Mouse (Mus musculus) heart, adult 9 months (tissue): ENCODE measurements around the gene Foxo4.
A peak's percentile ranks its signal among the peaks of the same experiment; 100 is the strongest.

Experiments
- DNase-seq, 2 experiments: peaks; one replicate each; pipeline ENCODE4 v3.0.0; 2022; ENCODE audit warnings: low spot score in 2 of 2

Foxo4 gene

DNA sequence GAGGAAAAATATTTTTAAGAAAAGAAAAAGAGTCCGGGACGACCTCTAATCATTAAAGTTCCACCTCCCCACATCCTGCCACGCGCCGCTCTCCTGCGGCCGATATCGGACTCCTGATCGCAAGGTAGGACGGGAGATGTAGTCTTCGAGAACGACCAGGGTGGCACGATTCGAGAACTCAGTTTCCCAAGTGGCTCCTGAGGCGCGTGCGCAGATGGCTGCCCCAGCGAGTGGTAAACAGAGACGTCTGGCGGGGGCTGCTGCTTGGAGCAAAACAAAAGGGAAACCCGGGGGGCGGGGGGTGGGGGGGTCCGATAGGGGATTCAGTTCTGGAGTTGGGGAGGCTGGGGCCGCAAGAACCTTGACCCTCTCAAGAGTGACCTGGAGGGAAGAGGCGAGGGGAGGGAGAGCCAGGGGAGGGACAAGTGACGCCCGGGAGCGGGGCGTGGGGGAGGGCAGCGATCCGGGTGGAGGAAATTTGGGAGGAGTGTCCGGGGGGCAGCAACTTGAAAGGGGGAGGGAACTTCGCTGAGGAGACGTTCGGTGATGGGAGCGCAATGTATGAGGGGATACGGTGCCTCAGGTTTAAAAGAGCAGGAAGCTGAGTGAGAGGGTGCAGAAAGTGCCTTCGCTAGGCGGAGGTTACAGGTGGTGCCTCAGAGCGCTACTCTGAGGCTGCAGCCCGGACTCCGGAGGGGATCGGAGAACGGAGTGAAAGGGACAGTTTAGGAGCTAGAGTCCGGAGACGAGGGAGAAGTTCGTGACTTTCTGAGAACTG lies at the start of gene Foxo4:
Foxo4 (plus strand) TSS at position 577 of the 778 bp plus-strand sequence.
- peak; percentile 89 to 90 for DNase-seq

DNA sequence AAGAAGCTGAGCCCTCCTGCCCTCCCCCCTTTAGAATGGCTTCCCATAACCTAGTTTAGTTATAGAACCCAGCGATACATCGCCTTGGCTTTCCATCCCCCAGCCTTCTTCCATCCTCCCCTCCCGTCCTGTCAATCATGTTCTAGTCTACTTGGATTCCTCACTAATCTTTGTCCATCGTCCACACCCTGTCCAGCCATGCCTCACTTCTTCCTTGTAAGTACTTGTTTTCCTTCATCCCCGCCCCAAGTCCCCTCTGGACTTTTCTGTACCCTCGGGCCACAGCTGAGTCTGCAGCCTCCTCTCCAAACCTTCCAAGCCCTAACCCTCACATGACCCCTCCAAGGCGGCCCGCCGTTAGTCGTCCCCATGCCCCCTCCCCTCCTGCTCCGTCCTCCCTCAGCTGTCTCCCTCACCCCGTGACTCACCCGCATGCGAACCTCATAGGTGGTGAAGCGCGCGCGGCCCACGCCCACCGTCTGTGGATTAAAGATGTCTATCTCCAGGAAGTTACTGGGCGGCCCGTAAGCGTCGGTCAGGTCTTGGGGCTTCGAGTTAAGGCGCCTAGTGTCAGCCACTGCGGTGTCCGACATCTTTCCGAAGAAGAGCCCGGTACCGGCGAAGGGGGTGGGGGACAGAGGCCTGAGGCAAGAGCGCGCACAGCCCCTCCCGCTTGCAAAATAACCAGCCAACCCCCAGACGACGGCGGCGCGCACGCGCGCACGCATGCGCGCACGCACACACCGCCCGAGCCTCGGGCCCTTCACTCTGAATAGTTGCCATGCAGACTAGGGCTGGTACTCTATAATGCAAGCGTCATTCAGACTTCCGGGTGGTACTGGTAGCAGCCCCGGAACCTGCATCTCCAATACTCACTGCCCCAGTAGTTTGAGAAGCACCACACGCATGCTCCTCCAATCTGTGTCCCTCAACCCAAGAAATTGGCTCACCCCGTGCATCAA lies 32.2 kb upstream of the Foxo4 start, which contains the start of gene Snx12:
Snx12 (minus strand) TSS at position 730 of the 962 bp plus-strand sequence.
- peak; percentile 93 to 95 for DNase-seq

DNA sequence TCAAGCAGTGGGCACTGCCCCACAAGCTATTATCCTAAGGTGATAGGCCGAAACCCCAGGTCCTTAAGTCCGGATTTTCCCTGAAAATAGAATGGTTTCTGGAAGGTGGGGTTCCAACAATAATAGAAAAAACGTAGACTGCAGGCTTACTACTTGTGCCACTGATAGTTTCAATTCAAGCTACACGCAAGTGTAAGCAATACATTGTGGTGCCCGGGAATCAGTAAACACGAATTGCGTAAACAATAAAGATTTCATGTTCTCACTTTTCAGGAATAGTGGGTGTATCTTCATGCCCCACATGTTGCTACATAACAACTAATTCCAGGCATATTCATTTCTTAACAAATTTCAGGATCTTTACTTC lies 31.5 kb upstream of the Foxo4 start:
- DNase-seq = no peak

DNA sequence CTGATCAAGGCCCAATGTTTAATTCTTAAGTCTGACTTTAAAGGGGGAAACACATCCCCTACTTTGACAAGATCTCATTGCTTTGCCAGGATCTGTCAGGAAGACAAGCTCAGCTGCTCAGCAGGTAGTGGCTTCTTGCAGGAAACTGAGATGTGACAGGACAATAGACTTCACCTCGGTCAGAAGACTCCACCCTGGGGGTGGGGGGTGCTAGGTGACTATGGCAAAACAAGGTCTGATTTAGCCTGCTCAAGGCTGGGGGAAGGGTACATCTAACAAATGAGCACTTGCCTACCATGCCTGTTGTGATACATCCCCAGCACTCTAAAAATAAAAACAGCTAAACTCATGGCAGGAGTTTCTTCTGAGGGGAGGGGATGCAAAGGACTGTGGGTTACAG lies 9.3 kb upstream of the Foxo4 start:
- DNase-seq = no peak

DNA sequence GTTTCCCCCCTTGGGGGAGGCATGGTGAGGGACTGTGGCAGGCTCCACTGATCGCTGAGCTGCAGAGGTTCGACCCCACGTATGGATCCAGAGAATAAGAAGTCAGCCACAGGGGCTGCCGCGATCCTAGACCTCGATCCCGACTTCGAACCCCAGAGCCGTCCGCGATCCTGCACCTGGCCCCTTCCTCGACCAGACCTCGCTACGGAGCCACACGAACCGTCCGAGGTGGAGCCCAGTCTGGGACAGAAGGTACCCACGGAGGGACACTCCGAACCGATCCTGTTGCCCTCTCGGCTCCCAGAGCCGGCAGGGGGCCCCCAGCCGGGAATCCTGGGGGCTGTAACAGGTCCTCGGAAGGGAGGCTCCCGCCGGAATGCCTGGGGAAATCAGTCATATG lies 412 bp downstream of the Foxo4 start:
- no peak for DNase-seq

DNA sequence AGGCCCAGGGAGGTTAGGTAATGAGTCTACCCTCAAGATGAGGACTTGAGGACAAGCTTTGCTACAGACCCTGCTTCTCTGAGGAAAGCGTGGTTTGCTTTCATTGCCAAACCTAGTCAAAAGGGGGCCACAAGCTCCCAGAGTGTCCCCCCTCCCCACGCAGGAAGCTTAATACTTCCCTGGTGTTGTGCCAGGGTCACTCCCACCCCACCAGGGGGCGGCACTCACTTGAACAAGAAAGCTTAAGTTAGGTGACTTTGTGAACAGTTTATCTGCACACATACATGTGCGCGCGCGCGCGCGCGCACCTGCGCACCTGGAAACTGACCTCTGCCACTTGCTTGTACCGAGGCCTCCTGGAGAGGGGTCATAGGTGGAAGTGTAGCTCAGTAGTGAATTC lies 2.3 kb downstream of the Foxo4 start:
- no peak for DNase-seq

DNA sequence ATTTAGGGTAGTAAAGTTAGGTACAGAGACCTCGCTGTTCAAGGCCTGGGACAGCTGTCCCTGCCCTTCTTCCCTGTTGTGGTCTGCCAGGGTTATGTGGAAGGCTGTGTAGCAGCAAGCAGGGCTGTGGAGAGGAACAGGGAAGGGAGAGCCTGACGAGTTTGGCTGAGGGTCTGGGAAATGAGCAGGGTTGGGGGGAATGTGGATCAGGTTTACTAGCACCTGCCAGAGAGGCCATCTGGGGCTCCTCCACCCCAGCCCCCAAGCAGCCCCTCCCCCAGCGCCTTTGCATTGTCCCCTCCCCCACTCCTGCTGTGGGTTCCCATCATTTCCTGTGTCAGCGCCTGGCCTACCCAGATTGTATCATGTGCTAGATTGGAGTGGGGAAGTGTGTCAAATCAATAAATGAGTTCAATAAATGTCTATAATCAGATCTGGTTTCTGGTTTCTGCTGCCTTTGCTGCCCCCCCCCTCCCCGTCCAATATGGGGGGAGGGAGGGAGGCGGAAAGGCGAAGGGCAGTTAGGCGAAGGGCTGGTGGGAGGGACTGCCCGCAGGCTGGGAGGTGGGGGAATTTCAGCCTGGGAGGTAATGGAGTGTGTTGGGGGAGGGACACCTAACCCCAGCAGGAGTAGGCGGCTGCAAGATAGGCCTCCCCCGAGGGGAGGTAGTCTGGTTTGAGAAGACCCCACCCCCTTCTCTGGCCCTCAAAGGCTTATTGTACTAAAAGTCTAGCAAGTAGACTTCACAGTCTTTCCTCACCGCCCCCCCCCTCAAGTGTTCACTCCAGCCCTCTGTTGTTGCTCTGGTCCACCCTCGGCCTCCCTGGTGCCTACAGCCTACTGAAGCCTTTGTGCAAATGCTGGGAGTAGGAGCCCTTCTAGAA lies 6.4 kb downstream of the Foxo4 start:
- DNase-seq = no peak

DNA sequence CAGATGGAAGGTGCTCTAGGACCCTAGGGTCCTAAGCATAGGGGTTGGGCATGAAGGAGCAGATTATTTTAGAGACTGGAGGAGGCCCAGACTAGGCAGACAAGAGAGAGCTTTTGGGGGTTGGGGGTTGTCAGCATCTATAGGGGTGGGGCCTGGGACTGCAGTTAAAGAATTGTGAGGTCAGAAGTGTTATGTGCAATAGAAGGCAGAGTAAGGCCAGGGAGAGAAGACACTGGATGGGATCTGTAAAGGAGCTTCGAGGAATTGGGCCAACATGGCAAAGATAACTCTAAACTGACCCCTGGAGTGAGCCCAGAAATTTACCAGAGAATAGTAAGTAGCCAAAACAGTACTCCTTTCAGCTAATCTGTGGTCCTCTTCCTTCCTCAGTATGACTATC lies 9.6 kb downstream of the Foxo4 start, which contains the start of gene Gm614:
Gm614 (minus strand) TSS at position 101 of the 400 bp plus-strand sequence.
- no peak for DNase-seq

DNA sequence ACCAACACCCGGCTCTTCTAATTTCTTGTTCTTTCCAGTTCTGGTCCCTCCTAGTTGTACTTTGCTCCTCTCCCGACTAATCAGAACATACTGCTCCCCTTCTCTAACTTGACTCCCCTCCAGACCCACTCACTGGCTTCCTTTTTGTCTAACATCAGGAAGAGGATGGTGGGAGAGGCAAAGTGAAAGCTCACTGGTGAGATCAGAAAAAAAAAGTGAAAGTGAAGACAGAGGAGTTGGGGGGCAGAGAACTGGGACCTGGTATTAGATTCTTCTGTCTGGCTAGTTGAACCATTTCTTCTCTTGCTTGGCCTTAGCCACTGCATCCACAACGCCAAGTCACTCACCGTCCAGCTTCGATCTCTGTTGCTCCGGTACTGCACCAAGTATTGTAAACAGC lies 12.3 kb downstream of the Foxo4 start:
- DNase-seq = no peak

DNA sequence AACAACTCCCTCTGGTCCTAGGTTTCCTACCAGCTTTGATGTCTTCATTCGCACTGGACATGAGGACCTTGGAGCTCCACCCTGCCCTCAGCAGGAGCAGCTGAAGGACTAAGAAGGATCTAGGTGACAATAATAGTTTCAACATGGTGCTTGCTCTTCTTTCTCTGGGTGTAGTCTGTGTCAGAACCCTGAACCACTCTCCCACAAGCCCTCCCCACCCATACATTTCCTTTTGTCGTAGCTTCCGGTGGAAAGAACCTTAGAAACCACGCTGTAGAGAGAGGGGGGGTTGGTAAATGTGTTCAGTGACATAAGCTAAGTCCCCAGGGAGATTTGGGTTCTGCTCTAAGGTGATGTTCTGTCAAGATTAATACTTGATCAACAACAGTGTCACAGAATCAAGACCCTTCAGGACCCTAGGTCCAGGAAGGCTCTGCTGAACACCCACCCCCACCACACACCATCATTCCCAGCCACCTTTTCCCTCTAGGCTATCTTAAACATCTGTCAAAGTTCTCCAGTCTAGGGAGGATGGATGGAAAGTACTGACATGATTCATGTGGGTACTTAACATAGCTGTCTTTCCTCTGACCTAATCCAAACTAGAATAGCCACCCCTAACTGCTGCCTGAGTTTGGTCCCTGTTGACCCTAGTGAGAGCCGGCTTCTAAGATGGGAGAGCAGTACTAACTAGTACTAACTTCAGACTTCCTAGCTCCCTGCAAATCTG lies 13.9 kb downstream of the Foxo4 start, which contains the start of gene Il2rg:
Il2rg (minus strand) TSS at position 231 of the 730 bp plus-strand sequence.
- DNase-seq = peak in 1 of 2 experiments; percentile 37

DNA sequence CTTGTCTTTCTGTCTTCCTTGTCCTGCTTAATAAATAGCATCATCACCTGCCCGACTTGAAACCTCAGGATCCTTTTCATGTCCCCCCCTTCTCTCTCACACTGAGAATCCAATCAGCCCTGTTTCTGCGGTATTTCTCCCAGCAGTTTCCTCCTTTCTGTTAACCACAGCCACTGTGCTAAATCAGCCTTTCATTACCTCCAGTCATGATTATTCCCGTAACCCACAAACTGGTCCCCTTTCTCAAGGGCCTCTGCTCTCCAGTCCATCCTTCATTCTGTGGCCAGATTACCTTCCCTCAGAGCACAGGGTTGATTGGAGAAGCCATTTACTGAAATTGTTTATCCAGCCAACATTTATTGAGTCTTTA lies 14.4 kb downstream of the Foxo4 start, which contains the start of gene Gm20489:
Gm20489 (minus strand) TSS at position 269 of the 370 bp plus-strand sequence.
- DNase-seq = no peak

DNA sequence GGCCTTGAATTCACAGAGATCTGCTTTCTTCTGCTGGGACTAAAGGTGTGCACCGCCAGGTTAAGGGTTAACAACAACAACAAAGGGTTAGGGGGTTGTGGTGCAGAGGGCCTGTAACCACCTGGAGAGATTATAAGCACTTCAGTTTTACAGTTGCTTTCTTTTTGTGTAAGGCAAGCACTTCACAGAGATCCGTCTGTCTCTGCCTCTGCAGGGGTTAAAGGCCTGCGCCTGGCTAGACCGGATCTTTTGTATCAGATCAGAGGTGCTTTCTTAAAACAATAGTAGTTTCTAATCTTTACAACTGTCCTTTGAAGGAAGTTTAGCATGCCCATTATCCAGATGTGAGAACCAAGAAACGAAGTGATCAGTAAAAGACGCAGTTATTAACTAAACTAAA lies 19.1 kb downstream of the Foxo4 start:
- DNase-seq = no peak

DNA sequence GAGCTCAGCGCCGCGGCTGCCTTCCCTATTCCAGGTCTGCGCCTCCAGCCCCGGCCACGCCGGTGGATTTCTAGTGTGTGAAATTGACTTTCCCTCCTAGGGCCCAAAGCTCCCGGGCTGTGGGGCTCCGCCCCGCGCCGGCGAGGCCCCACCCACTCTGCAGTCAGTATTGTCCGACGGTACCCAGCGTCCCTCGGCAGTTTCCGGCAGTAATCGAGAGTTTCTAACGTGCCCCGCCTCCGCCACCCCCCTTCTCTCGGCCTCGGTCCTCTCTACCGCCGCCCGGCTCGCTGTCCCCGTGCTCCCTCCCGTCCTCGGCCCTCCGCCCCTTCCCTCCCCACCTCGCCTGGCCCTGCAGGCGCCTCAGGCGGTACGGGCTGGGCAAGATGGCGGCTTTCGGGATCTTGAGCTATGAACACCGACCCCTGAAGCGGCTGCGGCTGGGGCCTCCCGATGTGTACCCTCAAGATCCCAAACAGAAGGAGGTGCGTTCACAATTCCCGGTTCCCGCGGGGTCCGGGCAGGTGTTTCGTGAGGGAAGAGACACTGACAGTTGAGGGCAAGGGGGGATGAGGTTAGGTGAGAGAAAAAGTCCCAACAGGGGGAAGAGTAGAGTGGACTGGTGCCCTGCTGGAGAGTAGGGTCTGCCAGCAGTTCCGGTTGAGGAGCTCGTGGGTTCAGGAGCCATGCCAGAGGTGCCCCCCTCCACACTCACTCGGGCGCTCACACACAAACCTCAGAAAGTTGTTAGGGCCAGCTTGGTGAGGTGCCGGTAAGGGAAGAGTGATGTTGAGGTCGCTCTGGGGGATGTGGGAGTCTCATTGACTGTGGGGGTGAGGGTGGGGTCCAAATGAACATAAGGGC lies 19.8 kb downstream of the Foxo4 start, which contains the start of gene Med12:
Med12 (plus strand) TSS at position 156 of the 864 bp plus-strand sequence.
- peak; percentile 90 to 92 for DNase-seq

DNA sequence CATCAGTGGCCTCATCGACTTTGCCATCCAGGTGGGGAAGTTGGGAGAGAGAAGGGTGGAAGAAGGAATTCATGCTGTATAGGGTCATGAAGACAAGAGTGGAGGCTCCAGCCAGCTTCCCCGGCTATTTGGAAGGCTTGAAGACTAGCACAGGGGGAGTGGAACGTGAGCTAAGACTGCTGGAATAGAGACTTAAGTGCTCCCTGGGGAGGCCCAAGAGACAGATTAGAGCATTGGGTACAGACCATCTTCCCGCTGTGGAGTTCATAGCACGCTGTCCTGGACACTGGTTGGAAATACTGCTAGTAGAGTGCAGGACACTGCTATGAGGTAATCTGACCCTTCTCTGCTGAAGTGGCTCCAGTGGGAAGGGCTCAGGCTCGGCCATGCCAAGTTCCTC lies 28.5 kb downstream of the Foxo4 start:
- DNase-seq = no peak

DNA sequence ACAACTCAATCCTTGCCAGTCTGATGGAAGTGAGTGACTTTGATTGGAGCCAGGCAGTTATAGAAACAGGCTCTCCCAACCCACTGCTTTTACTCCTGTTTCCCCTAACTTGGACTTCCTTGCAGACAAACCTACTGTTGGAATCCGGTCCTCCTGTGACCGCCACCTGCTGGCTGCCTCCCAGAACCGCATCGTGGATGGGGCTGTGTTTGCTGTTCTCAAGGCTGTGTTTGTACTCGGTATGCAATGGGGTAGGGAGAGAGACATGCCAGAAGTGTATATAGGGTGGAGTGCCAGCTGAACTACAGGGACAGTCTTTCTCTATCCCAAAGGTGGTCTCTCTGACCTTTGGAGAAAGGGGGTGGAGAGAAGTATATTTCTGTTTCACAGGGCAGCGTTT lies 31.2 kb downstream of the Foxo4 start:
- peak in 1 of 2 experiments; percentile 17 for DNase-seq

DNA sequence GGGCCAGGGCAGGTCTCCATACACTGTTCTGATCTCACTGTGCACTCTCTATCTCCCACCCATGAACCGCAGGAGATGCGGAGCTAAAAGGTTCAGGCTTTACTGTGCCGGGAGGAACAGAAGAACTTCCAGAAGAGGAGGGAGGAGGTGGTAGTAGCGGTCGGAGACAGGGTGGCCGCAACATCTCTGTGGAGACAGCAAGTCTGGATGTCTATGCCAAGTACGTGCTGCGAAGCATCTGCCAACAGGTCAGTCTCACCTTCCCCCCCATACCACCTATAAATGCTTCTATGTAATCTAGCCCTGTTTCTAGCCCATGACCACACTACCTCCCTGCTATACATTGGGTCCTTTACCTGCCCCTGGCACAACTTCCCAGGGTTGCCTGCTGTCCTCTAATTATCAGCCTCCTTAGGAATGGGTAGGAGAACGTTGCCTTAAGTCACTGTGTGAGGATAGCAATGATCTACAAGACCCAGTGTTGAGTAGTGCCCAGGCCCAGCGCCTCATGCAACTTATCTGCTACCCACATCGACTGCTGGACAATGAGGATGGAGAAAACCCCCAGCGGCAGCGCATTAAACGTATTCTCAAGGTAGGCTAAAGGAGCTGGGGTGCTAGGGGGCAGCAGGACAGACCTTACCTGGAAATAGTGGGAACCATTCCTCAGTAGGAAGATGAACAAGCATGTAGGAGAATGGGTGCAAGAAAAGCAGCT lies 31.8 kb downstream of the Foxo4 start:
- no peak for DNase-seq

DNA sequence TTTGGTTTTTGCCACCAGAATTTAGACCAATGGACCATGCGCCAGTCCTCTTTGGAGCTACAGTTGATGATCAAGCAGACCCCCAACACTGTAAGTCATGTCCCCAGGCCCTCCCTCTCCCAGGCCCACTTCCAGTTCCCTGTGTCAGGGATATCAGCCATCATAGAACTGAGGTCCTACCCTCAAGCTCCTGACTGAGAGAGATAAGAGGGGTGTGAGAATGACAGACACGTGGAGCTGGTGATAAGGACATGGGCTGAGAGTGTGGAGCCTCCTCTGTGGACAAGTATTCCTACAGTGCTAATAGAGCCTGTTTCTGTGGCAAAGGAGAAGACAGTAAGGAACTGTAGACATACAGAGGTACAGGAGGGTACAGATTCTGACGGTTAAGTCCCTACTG lies 33.2 kb downstream of the Foxo4 start:
- no peak for DNase-seq

DNA sequence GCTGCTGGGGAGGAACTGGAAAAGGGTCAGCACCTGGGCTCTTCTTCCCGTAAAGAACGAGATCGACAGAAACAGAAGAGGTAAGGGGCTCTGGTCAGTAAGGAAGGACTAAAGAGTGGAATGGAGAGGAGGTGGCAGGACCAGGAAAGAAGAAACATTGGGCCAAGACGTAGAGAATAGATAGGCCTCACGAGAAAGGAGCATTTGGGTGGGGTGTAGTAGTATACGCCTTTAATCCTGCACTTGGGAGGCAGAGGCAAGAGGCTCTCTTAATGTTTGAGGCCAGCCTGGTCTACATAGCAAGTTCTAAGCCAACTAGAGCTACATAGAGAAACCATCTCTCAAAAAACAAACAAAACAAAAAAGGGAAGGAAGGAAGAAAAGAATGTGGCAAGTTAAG lies 34.1 kb downstream of the Foxo4 start:
- DNase-seq = no peak

DNA sequence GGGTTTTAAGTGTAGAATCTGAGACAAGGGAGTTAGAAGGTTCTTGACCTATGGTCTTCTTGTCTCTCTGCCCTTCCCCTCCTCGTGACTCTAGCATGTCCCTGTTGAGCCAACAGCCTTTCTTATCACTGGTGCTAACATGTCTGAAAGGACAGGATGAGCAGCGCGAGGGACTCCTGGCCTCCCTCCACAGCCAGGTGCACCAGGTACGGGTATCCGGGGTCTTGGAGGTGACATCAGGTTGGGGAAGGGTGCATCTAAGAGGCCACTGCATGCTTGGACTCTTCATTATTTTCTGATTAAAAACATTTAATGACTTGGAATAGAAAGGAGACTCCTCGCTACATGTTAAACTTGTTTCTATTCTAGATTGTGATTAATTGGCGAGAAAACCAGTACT lies 34.7 kb downstream of the Foxo4 start:
- no peak for DNase-seq
